Mouse (Mus musculus): Measurements from ENCODE around the gene Nup188.

DNA sequence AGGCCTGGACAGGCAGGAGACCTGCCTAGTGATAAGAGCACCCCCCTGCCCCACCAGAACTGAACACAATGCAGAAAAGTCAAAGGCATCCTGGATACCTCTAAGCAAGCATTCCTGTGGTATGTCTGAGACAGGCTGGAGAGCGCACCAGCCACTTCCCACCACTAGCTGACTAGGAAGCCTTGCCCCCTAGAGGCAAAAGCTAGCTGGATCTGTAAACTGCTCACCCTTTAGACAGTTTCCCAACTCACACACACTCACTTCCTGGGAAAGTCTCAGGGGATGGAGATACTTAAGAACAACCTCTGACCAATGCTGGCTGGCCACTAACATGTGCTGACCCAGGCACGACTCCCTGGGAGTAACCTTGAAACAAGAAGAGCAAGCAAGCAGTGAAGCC lies 65.0 kb downstream of the Nup188 start:
- TF ChIP-seq EP300 (optimal IDR thresholded peaks at IDR 0.05), result no peak
- peak; percentile 60 for TF ChIP-seq CTCF (IDR thresholded peaks at IDR 0.05; ENCODE audit: low read depth)

All from stomach, postnatal 0 days (tissue).